Comparison of ENCODE assay signal across 8 mouse cellular contexts in the genomic region with DNA sequence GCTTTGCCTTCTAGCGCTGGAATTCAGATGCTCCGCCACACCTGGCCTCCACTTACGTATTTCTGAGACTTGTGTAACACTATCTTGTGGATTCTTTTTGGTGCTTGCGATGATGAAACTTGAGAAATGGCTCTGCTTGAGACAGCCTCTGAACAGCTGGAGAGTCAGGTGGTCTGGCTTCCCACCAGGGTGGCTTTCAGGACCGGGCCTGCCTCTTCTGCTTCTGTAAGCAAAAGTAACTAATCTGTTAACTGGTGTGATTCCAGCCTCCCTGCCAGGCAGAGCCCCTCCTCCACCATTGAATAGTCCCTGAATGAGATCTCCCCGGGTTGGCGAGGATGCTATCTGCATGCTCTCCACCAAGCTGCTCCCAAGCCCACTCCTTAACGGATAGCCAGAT.
DNase-seq lines count a peak whose midpoint lies in the region; ATAC-seq and TF ChIP-seq lines count a peak whose summit lies in the region.

No protein-coding gene starts in this region.

- H3K27me3 ChIP-seq in midbrain, embryonic 12.5 days = no peaks in the 10 kb centered on the region

- DNase-seq in ES-E14 (ENCODE audit: low read depth, low spot score) (peak; percentile 75), liver (no peak)
- peak; percentile 96 for DNase-seq in brain, embryonic 14.5 days (ENCODE audit: low read depth)
- DNase-seq in thymus, postnatal 14 days = no peak
- DNase-seq in urinary bladder, adult 2 months (ENCODE audit: low spot score) = no peak
- DNase-seq in kidney, postnatal 4 days = no peak

- peaks cover 15 to 29% of the 10 kb centered on the region in 2 experiments for H3K4me1 ChIP-seq in ES-E14 (ENCODE audit: control insufficient read depth in 2 of 2, insufficient read depth in 2 of 2, low read length in 2 of 2, poor library complexity in 1 of 2)
- H3K4me1 ChIP-seq in midbrain, embryonic 12.5 days = peaks cover 89% of the 10 kb centered on the region

- peak overlapping the region; percentile 53 to 71 for H3K4me3 ChIP-seq in ES-E14 (ENCODE audit: insufficient read depth in 1 of 2, low read depth in 1 of 2, low read length in 2 of 2, poor library complexity in 1 of 2, severe bottlenecking in 1 of 2)
- H3K4me3 ChIP-seq in midbrain, embryonic 12.5 days = peak overlapping the region; percentile 18; the same call in 1 of the 2 replicates

- no peak for TF ChIP-seq CTCF in brain, embryonic 14.5 days (IDR thresholded peaks at IDR 0.05; ENCODE audit: borderline replicate concordance, extremely low read depth, insufficient read depth, insufficient read length)

- ATAC-seq in granulocyte monocyte progenitor cell, adult 5-6 weeks (replicated peaks; ENCODE audit: poor library complexity, severe bottlenecking) = peak; percentile 14
- ATAC-seq in midbrain, embryonic 12.5 days (ENCODE audit: low FRiP score, low read depth) = peak; percentile 36

- peaks cover 28% of the 10 kb centered on the region for H3K36me3 ChIP-seq in ES-E14 (ENCODE audit: control insufficient read depth, insufficient read depth, low read length, poor library complexity, severe bottlenecking)
- no peaks in the 10 kb centered on the region for H3K36me3 ChIP-seq in midbrain, embryonic 12.5 days

- in situ Hi-C loops in ES-E14 (cut with MboI; ENCODE audit: low sequenced_read_pairs in 2 of 2, unreplicated experiment in 2 of 2) = no loop called here

- 5% methylated on average over 8 of the region's 8 CpGs for WGBS in midbrain, embryonic 12.5 days

- H3K9ac ChIP-seq in ES-E14 (ENCODE audit: insufficient read depth, low read depth, low read length, poor library complexity, severe bottlenecking) = peak overlapping the region; percentile 61; the same call in 1 of the 2 replicates
- peak overlapping the region; percentile 24; the same call in 1 of the 2 replicates for H3K9ac ChIP-seq in midbrain, embryonic 12.5 days (replicated peaks)

- TF ChIP-seq POLR2A in brain, embryonic 14.5 days (IDR thresholded peaks at IDR 0.05; ENCODE audit: borderline replicate concordance, extremely low read depth, insufficient read depth, insufficient read length, poor library complexity, severe bottlenecking) = no peak

- peak overlapping the region; percentile 52 for H3K4me2 ChIP-seq in midbrain, embryonic 12.5 days (replicated peaks)

- peak overlapping the region; percentile 94 for H3K27ac ChIP-seq in ES-E14 (ENCODE audit: insufficient read depth, low read depth, low read length, poor library complexity, severe bottlenecking)
- peak overlapping the region; percentile 96 for H3K27ac ChIP-seq in midbrain, embryonic 12.5 days (replicated peaks)

- H3K9me3 ChIP-seq in ES-E14 (ENCODE audit: control insufficient read depth, insufficient read depth, low read depth, low read length) = no peaks in the 10 kb centered on the region
- H3K9me3 ChIP-seq in midbrain, embryonic 12.5 days = no peaks in the 10 kb centered on the region

TF ChIP-seq in ES-E14, 5 proteins besides CTCF, POLR2A, EP300 and RAD21:
- TF ChIP-seq HCFC1 (IDR thresholded peaks at IDR 0.05; ENCODE audit: borderline replicate concordance, insufficient read depth, low read length) (peak; percentile 38; the same call in 1 of the 2 replicates), ZC3H11A (IDR thresholded peaks at IDR 0.05; ENCODE audit: borderline replicate concordance, low read depth, low read length) (no peak), MAFK (IDR thresholded peaks at IDR 0.05; ENCODE audit: insufficient read depth, low read depth, low read length) (peak; percentile 78), CHD2 (IDR thresholded peaks at IDR 0.05; ENCODE audit: low read depth, low read length) (peak; percentile 64; the same call in 1 of the 2 replicates), ZNF384 (IDR thresholded peaks at IDR 0.05; ENCODE audit: low read depth, low read length) (no peak)
TF ChIP-seq in ES-E14: peak in this region for 3.

Comparison
In these comparisons a context has a peak if more than half of its experiments do, and no peak if none do; other contexts are left out.
1. DNase-seq: peak in ES-E14 (single experiment) and brain, embryonic 14.5 days (single experiment); none in liver (single experiment), thymus, postnatal 14 days (single experiment), urinary bladder, adult 2 months (single experiment) and kidney, postnatal 4 days (0 of 2).